Mouse (Mus musculus): ENCODE measurements around the gene Pomc. TPM values are rescaled to one million over a fixed set of nuclear protein-coding genes. Genes with fewer than 3 reads are reported as not detected.

Gene Pomc
- polyA plus RNA-seq (2011; ENCODE audit: insufficient read depth, insufficient read length, low replicate concordance, missing spikeins) = 1.3 TPM in 1 of 2 replicates, not detected in the other

- H3K4me1 ChIP-seq (ENCODE audit: control insufficient read depth, insufficient read depth, low read length) = no peaks in the 10 kb centered on the region; the same call in 1 of the 2 replicates
- 33% methylated on average over 22 of the region's 22 CpGs for WGBS
- no peak within 1 kb of the TSS for H3K27ac ChIP-seq (ENCODE audit: control insufficient read depth, insufficient read depth, low read depth, low read length, poor library complexity)
- H3K4me3 ChIP-seq (replicated peaks; ENCODE audit: control insufficient read depth, low read depth, low read length) = no peak within 1 kb of the TSS
- no peak for TF ChIP-seq CTCF (IDR thresholded peaks at IDR 0.05; ENCODE audit: control insufficient read depth, insufficient read depth, low read length)
- TF ChIP-seq POLR2A (IDR thresholded peaks at IDR 0.05; ENCODE audit: borderline replicate concordance, control insufficient read depth, low read depth, low read length) = no peak
Measured at GRCm38 (mm10) chr12:3954651-3955050, at the start of gene Pomc. Gene Pomc, plus strand, starts transcription at chr12:3954951.

GRCm38 (mm10) chr12:3905436-3905835 is 49.3 kb upstream of the Pomc start:
- no peak for TF ChIP-seq POLR2A (IDR thresholded peaks at IDR 0.05; ENCODE audit: borderline replicate concordance, control insufficient read depth, low read depth, low read length)
- TF ChIP-seq CTCF (IDR thresholded peaks at IDR 0.05; ENCODE audit: control insufficient read depth, insufficient read depth, low read length) = no peak
- Histone ChIP-seq H3K4me1 (ENCODE audit: control insufficient read depth, insufficient read depth, low read length) (no peaks in the 10 kb centered on the region), H3K27ac (ENCODE audit: control insufficient read depth, insufficient read depth, low read depth, low read length, poor library complexity) (no peak overlapping the region), H3K4me3 (replicated peaks; ENCODE audit: control insufficient read depth, low read depth, low read length) (no peak overlapping the region)
- 88% methylated on average over 9 of the region's 9 CpGs for WGBS

DNA sequence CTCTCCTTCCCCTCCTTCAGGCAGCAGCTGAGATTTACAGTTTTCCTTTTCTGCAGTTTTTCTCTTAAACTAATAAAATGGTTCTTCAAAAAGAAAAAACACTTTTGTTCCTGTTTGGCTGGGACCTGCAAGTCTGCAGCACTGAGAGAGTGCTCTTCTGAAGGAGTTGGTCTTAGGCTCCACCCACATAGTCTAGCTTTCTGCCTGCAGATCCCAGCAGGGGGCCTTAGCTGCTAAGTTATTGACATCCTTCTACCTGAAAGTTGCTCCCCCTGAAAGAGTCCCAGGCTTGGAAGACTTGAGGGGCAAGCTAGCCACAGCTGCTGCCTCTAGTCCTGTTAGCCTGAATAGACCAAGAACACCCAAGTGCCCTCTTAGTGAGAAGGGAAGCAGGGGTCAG is 48.4 kb upstream of the Pomc start:
- H3K27ac ChIP-seq (ENCODE audit: control insufficient read depth, insufficient read depth, low read depth, low read length, poor library complexity) = no peak overlapping the region
- H3K4me3 ChIP-seq (replicated peaks; ENCODE audit: control insufficient read depth, low read depth, low read length) = no peak overlapping the region
- H3K4me1 ChIP-seq (ENCODE audit: control insufficient read depth, insufficient read depth, low read length) = no peaks in the 10 kb centered on the region
- TF ChIP-seq POLR2A (IDR thresholded peaks at IDR 0.05; ENCODE audit: borderline replicate concordance, control insufficient read depth, low read depth, low read length) (no peak), CTCF (IDR thresholded peaks at IDR 0.05; ENCODE audit: control insufficient read depth, insufficient read depth, low read length) (no peak)

GRCm38 (mm10) chr12:3907008-3907407 is 47.7 kb upstream of the Pomc start:
- 86% methylated on average over 4 of the region's 4 CpGs for WGBS
- TF ChIP-seq POLR2A (IDR thresholded peaks at IDR 0.05; ENCODE audit: borderline replicate concordance, control insufficient read depth, low read depth, low read length) = no peak
- no peak for TF ChIP-seq CTCF (IDR thresholded peaks at IDR 0.05; ENCODE audit: control insufficient read depth, insufficient read depth, low read length)
- no peak overlapping the region for H3K27ac ChIP-seq (ENCODE audit: control insufficient read depth, insufficient read depth, low read depth, low read length, poor library complexity)

DNA sequence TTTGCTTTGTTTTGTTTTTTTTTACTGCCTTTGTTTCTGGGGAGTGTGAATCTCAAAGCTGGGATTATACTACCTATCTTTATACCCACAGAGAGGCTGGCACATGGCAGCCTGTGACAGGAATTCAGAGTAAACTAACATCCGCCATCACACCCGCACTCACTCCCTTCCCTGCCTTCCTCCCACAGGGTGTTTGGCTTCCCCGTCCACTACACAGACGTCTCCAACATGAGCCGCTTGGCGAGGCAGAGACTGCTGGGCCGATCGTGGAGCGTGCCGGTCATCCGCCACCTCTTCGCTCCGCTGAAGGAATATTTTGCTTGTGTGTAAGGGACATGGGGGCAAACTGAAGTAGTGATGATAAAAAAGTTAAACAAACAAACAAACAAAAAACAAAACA is 47.3 kb upstream of the Pomc start:
- WGBS = 85% methylated on average over 13 of the region's 13 CpGs
- no peak for TF ChIP-seq POLR2A (IDR thresholded peaks at IDR 0.05; ENCODE audit: borderline replicate concordance, control insufficient read depth, low read depth, low read length)
- TF ChIP-seq CTCF (IDR thresholded peaks at IDR 0.05; ENCODE audit: control insufficient read depth, insufficient read depth, low read length) = no peak
- Histone ChIP-seq H3K4me1 (ENCODE audit: control insufficient read depth, insufficient read depth, low read length) (no peaks in the 10 kb centered on the region), H3K4me3 (replicated peaks; ENCODE audit: control insufficient read depth, low read depth, low read length) (no peak overlapping the region), H3K27ac (ENCODE audit: control insufficient read depth, insufficient read depth, low read depth, low read length, poor library complexity) (no peak overlapping the region)

More at GRCm38 (mm10) chr12:3907008-3907407, 47.7 kb upstream of the Pomc start:
- Histone ChIP-seq H3K4me1 (ENCODE audit: control insufficient read depth, insufficient read depth, low read length) (no peaks in the 10 kb centered on the region), H3K4me3 (replicated peaks; ENCODE audit: control insufficient read depth, low read depth, low read length) (no peak overlapping the region)

DNA sequence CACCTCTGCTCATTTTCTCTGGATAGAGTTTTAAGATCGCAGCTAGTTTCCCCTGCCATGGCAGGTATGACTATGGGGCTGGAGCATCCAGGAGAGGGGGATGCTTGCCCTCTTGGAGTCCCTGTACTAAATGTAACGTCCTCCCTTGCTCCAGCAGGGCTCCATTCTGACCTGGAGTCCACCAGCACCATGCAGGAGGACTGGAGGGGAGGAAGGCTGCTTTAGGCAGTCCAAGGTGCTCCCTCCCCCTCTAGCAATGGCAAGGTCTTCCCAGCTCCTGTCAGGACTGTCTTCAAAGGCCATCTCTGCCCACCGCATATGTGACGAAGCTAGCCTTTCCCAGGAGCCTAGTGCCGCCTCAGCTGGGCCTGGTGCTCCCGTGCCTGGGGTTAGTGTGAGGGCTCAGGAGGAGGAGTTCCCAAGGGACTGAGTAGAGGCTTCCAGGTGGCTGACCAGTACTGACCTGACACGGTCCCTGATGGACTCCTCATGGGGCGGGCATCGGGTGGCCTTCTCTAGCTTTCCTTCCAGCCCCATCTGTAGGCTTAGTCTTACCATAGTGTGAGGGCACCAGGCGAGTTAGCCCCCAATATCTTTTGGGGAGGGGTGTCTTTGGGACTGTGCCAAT is 44.2 kb upstream of the Pomc start:
- Histone ChIP-seq H3K4me3 (replicated peaks; ENCODE audit: control insufficient read depth, low read depth, low read length) (no peak overlapping the region), H3K4me1 (ENCODE audit: control insufficient read depth, insufficient read depth, low read length) (no peaks in the 10 kb centered on the region), H3K27ac (ENCODE audit: control insufficient read depth, insufficient read depth, low read depth, low read length, poor library complexity) (no peak overlapping the region)
- WGBS = 87% methylated on average over 10 of the region's 10 CpGs
- no peak for TF ChIP-seq POLR2A (IDR thresholded peaks at IDR 0.05; ENCODE audit: borderline replicate concordance, control insufficient read depth, low read depth, low read length)
- no peak for TF ChIP-seq CTCF (IDR thresholded peaks at IDR 0.05; ENCODE audit: control insufficient read depth, insufficient read depth, low read length)

- 87% methylated on average over 7 of the region's 7 CpGs for WGBS
- no peak overlapping the region for H3K27ac ChIP-seq (ENCODE audit: control insufficient read depth, insufficient read depth, low read depth, low read length, poor library complexity)
- TF ChIP-seq CTCF (IDR thresholded peaks at IDR 0.05; ENCODE audit: control insufficient read depth, insufficient read depth, low read length) (no peak), POLR2A (IDR thresholded peaks at IDR 0.05; ENCODE audit: borderline replicate concordance, control insufficient read depth, low read depth, low read length) (no peak)
- no peak overlapping the region for H3K4me3 ChIP-seq (replicated peaks; ENCODE audit: control insufficient read depth, low read depth, low read length)
- H3K4me1 ChIP-seq (ENCODE audit: control insufficient read depth, insufficient read depth, low read length) = no peaks in the 10 kb centered on the region
Measured at GRCm38 (mm10) chr12:3911831-3912348, 42.9 kb upstream of the Pomc start.

DNA sequence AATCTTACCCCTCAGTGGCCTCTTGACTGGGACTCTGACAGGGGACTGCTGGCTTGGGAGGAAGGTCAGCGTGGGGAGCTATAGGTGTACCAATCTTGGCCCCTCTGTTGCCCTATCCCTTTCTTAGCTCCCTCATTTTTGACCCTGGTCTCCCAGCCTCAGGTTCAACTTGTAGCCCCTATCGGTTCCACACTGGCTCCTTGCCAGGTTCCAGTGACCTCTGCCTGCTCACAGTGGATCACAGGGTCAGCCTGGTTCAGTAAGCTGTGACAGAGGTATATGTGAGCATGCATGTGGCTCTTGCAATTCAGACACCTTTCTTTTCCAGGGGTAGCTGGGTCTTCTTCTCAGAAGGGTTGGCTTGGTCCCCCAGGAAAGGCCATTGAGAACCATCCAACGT is 38.9 kb upstream of the Pomc start:
- no peak for TF ChIP-seq POLR2A (IDR thresholded peaks at IDR 0.05; ENCODE audit: borderline replicate concordance, control insufficient read depth, low read depth, low read length)
- TF ChIP-seq CTCF (IDR thresholded peaks at IDR 0.05; ENCODE audit: control insufficient read depth, insufficient read depth, low read length) = no peak
- H3K27ac ChIP-seq (ENCODE audit: control insufficient read depth, insufficient read depth, low read depth, low read length, poor library complexity) = no peak overlapping the region
- H3K4me3 ChIP-seq (replicated peaks; ENCODE audit: control insufficient read depth, low read depth, low read length) = no peak overlapping the region
- no peaks in the 10 kb centered on the region for H3K4me1 ChIP-seq (ENCODE audit: control insufficient read depth, insufficient read depth, low read length)
- 73% methylated on average over 3 of the region's 3 CpGs for WGBS

Measured in bone marrow, adult 2 months (tissue).